Mouse (Mus musculus): Measurements from ENCODE around the gene Gm49396. TPM values are rescaled to one million over a fixed set of nuclear protein-coding genes. Genes with fewer than 3 reads are reported as not detected.

Gm49396 gene
- total RNA-seq (2014; fragmentation: Nextera tagmentation) = 3.9 and 4.4 TPM in 2 replicates
- total RNA-seq (2017) = 4.7 and 5.8 TPM in 2 replicates
- polyA plus RNA-seq (2012) = 2.5 and 2.6 TPM in 2 replicates

GRCm38 (mm10) chr7:30563117-30563905, at the start of gene Gm49396, which contains the start of the genes U2af1l4 and Psenen:
Gene Gm49396 (plus strand): TSS chr7:30563344.
Gene U2af1l4 (plus strand): TSS chr7:30563301.
Gene Psenen (minus strand): TSS chr7:30563627.
- ATAC-seq (ENCODE audit: extremely low read depth, insufficient number of reproducible peaks, low FRiP score, poor library complexity, severe bottlenecking) (peak; percentile 50), DNase-seq (ENCODE audit: low spot score) (peak; percentile 82)
- Histone ChIP-seq H3K4me3 (ENCODE audit: low read depth, low read length) (peak within 1 kb of the TSS; percentile 83), H3K27me3 (ENCODE audit: insufficient read depth, low read length) (no peaks in the 10 kb centered on the region), H3K36me3 (replicated peaks) (peaks cover 57% of the 10 kb centered on the region), H3K9me3 (replicated peaks) (no peaks in the 10 kb centered on the region), H3K4me1 (ENCODE audit: insufficient read depth, low read depth, low read length) (peaks cover 58% of the 10 kb centered on the region)
- TF ChIP-seq TAL1 (conservative IDR thresholded peaks at IDR 0.05; ENCODE audit: low read depth, low read length) (no peak), GATA1 (IDR thresholded peaks at IDR 0.05; ENCODE audit: borderline replicate concordance, low read length) (no peak), GATA2 (IDR thresholded peaks at IDR 0.05; ENCODE audit: borderline replicate concordance, low read depth, low read length) (no peak), POLR2AphosphoS5 (IDR thresholded peaks at IDR 0.05; ENCODE audit: insufficient replicate concordance, low read depth, low read length) (no peak), CTCF (IDR thresholded peaks at IDR 0.05; ENCODE audit: low read depth, low read length) (no peak)

- Histone ChIP-seq H3K9me3 (replicated peaks) (no peaks in the 10 kb centered on the region), H3K27me3 (ENCODE audit: insufficient read depth, low read length) (peaks cover 31% of the 10 kb centered on the region), H3K4me3 (ENCODE audit: low read depth, low read length) (no peak overlapping the region), H3K4me1 (ENCODE audit: insufficient read depth, low read depth, low read length) (no peaks in the 10 kb centered on the region), H3K36me3 (replicated peaks) (no peaks in the 10 kb centered on the region)
- no peak for ATAC-seq (ENCODE audit: extremely low read depth, insufficient number of reproducible peaks, low FRiP score, poor library complexity, severe bottlenecking)
- TF ChIP-seq GATA1 (IDR thresholded peaks at IDR 0.05; ENCODE audit: borderline replicate concordance, low read length) (no peak), POLR2AphosphoS5 (IDR thresholded peaks at IDR 0.05; ENCODE audit: insufficient replicate concordance, low read depth, low read length) (no peak), CTCF (IDR thresholded peaks at IDR 0.05; ENCODE audit: low read depth, low read length) (no peak), GATA2 (IDR thresholded peaks at IDR 0.05; ENCODE audit: borderline replicate concordance, low read depth, low read length) (no peak), TAL1 (conservative IDR thresholded peaks at IDR 0.05; ENCODE audit: low read depth, low read length) (no peak)
- DNase-seq (ENCODE audit: low spot score) = no peak
Observed at GRCm38 (mm10) chr7:30515003-30515760, 48.0 kb upstream of the Gm49396 start.

- Histone ChIP-seq H3K36me3 (replicated peaks) (peaks cover 10% of the 10 kb centered on the region), H3K9me3 (replicated peaks) (no peaks in the 10 kb centered on the region), H3K4me3 (ENCODE audit: low read depth, low read length) (no peak overlapping the region), H3K27me3 (ENCODE audit: insufficient read depth, low read length) (peaks cover 30% of the 10 kb centered on the region), H3K4me1 (ENCODE audit: insufficient read depth, low read depth, low read length) (no peaks in the 10 kb centered on the region)
- ATAC-seq (ENCODE audit: extremely low read depth, insufficient number of reproducible peaks, low FRiP score, poor library complexity, severe bottlenecking) (no peak), DNase-seq (ENCODE audit: low spot score) (no peak)
- TF ChIP-seq GATA2 (IDR thresholded peaks at IDR 0.05; ENCODE audit: borderline replicate concordance, low read depth, low read length) (no peak), GATA1 (IDR thresholded peaks at IDR 0.05; ENCODE audit: borderline replicate concordance, low read length) (no peak), TAL1 (conservative IDR thresholded peaks at IDR 0.05; ENCODE audit: low read depth, low read length) (no peak), CTCF (IDR thresholded peaks at IDR 0.05; ENCODE audit: low read depth, low read length) (no peak), POLR2AphosphoS5 (IDR thresholded peaks at IDR 0.05; ENCODE audit: insufficient replicate concordance, low read depth, low read length) (no peak)
Observed at GRCm38 (mm10) chr7:30518325-30518724, 44.8 kb upstream of the Gm49396 start.

GRCm38 (mm10) chr7:30520396-30520795, 42.7 kb upstream of the Gm49396 start:
- ATAC-seq (ENCODE audit: extremely low read depth, insufficient number of reproducible peaks, low FRiP score, poor library complexity, severe bottlenecking) = no peak

GRCm38 (mm10) chr7:30520856-30521255, 42.3 kb upstream of the Gm49396 start:
- TF ChIP-seq POLR2AphosphoS5 (IDR thresholded peaks at IDR 0.05; ENCODE audit: insufficient replicate concordance, low read depth, low read length) = no peak
- TF ChIP-seq CTCF (IDR thresholded peaks at IDR 0.05; ENCODE audit: low read depth, low read length) = no peak
- TF ChIP-seq TAL1 (conservative IDR thresholded peaks at IDR 0.05; ENCODE audit: low read depth, low read length) = no peak
- H3K9me3 ChIP-seq (replicated peaks) = no peaks in the 10 kb centered on the region
- H3K4me3 ChIP-seq (ENCODE audit: low read depth, low read length) = no peak overlapping the region
- peaks cover 34% of the 10 kb centered on the region for H3K36me3 ChIP-seq (replicated peaks)
- ATAC-seq (ENCODE audit: extremely low read depth, insufficient number of reproducible peaks, low FRiP score, poor library complexity, severe bottlenecking) (no peak), DNase-seq (ENCODE audit: low spot score) (no peak)
- peaks cover 26% of the 10 kb centered on the region for H3K27me3 ChIP-seq (ENCODE audit: insufficient read depth, low read length)
- H3K4me1 ChIP-seq (ENCODE audit: insufficient read depth, low read depth, low read length) = peaks cover 2% of the 10 kb centered on the region; the same call in 1 of the 2 replicates

More at GRCm38 (mm10) chr7:30520396-30520795, 42.7 kb upstream of the Gm49396 start:
- Histone ChIP-seq H3K4me3 (ENCODE audit: low read depth, low read length) (no peak overlapping the region), H3K4me1 (ENCODE audit: insufficient read depth, low read depth, low read length) (no peaks in the 10 kb centered on the region), H3K27me3 (ENCODE audit: insufficient read depth, low read length) (peaks cover 30% of the 10 kb centered on the region), H3K36me3 (replicated peaks) (peaks cover 29% of the 10 kb centered on the region), H3K9me3 (replicated peaks) (no peaks in the 10 kb centered on the region)
- no peak for DNase-seq (ENCODE audit: low spot score)
- TF ChIP-seq CTCF (IDR thresholded peaks at IDR 0.05; ENCODE audit: low read depth, low read length) (no peak), GATA2 (IDR thresholded peaks at IDR 0.05; ENCODE audit: borderline replicate concordance, low read depth, low read length) (no peak), TAL1 (conservative IDR thresholded peaks at IDR 0.05; ENCODE audit: low read depth, low read length) (no peak), POLR2AphosphoS5 (IDR thresholded peaks at IDR 0.05; ENCODE audit: insufficient replicate concordance, low read depth, low read length) (no peak), GATA1 (IDR thresholded peaks at IDR 0.05; ENCODE audit: borderline replicate concordance, low read length) (no peak)

- Histone ChIP-seq H3K27me3 (ENCODE audit: insufficient read depth, low read length) (peaks cover 24% of the 10 kb centered on the region), H3K4me3 (ENCODE audit: low read depth, low read length) (no peak overlapping the region), H3K9me3 (replicated peaks) (no peaks in the 10 kb centered on the region), H3K4me1 (ENCODE audit: insufficient read depth, low read depth, low read length) (peaks cover 3% of the 10 kb centered on the region; the same call in 1 of the 2 replicates), H3K36me3 (replicated peaks) (peaks cover 54% of the 10 kb centered on the region)
- TF ChIP-seq POLR2AphosphoS5 (IDR thresholded peaks at IDR 0.05; ENCODE audit: insufficient replicate concordance, low read depth, low read length) (no peak), TAL1 (conservative IDR thresholded peaks at IDR 0.05; ENCODE audit: low read depth, low read length) (no peak), GATA1 (IDR thresholded peaks at IDR 0.05; ENCODE audit: borderline replicate concordance, low read length) (no peak), GATA2 (IDR thresholded peaks at IDR 0.05; ENCODE audit: borderline replicate concordance, low read depth, low read length) (no peak), CTCF (IDR thresholded peaks at IDR 0.05; ENCODE audit: low read depth, low read length) (no peak)
- no peak for ATAC-seq (ENCODE audit: extremely low read depth, insufficient number of reproducible peaks, low FRiP score, poor library complexity, severe bottlenecking)
- no peak for DNase-seq (ENCODE audit: low spot score)
Observed at GRCm38 (mm10) chr7:30522871-30523270, 40.3 kb upstream of the Gm49396 start.
